Mouse (Mus musculus) kidney, adult 2 months (tissue): ENCODE measurements at regions not wholly inside any gene's neighbourhood (a gene's known extent, or its start where the extent isn't known, plus 50 kb on each side); places are given as distances from the start of the nearest gene placed in this dataset.

Source experiments
- CTCF ChIP-seq: fragments of 200-500 bp; conservative IDR thresholded peaks from 2 replicates; pipeline ENCODE4 v1.5.1; 2011; ENCODE audit warnings: low read depth, mild to moderate bottlenecking, control low read depth, low read length, moderate library complexity, mixed read lengths; ENCODE audit not compliant: insufficient read depth, insufficient read length
- POLR2A ChIP-seq: fragments of 200-500 bp; IDR thresholded peaks from one replicate; pipeline ENCODE4 v1.6.1; 2011; ENCODE audit warnings: low read depth, low read length, control low read depth

GRCm38 (mm10) chr2:167840344-167840743 is 91.5 kb upstream of the Ptpn1 start:
- TF ChIP-seq POLR2A = no peak
- no peak for TF ChIP-seq CTCF
